Mouse (Mus musculus): Measurements from ENCODE around the gene Dpep3. TPM values are rescaled to one million over a fixed set of nuclear protein-coding genes. Genes with fewer than 3 reads are reported as not detected.

The Dpep3 gene
- polyA plus RNA-seq, 1 experiment = 0.05 TPM

DNA sequence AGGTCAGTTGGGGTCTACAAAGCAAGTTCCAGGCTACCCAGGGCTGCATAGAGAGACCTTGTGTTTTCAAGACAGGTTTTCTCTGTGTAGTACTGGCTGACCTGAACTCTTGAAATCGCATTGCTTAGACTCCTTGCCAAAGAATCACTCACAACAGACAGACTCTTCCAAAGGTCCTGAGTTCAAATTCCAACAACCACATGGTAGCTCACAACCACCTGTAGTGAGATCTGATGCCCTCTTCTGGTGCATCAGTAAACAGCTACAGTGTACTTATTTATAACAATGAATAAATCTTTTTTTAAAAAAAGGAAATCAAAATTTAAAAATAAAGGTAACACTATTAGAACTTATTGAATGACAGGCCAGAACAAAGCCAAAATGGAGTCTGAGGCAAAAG is 1.9 kb upstream of the Dpep3 start:
- H3K36me3 ChIP-seq (ENCODE audit: control insufficient read depth, insufficient read depth, low read length) = no peaks in the 10 kb centered on the region
- no peak for DNase-seq
- no peak overlapping the region for H3K4me3 ChIP-seq (ENCODE audit: insufficient read depth, low read depth, low read length)
- H3K27me3 ChIP-seq (replicated peaks; ENCODE audit: control insufficient read depth, insufficient read depth, low read length) = no peaks in the 10 kb centered on the region
- no peak overlapping the region for H3K27ac ChIP-seq (ENCODE audit: insufficient read depth, low read depth, low read length)
- H3K4me1 ChIP-seq (ENCODE audit: control insufficient read depth, insufficient read depth, low read length) = no peaks in the 10 kb centered on the region
- WGBS = 74% methylated on average over 1 of the region's 1 CpGs
- no peak for TF ChIP-seq POLR2A (IDR thresholded peaks at IDR 0.05; ENCODE audit: low read depth, low read length)
- no peak; the same call in 1 of the 2 replicates for TF ChIP-seq CTCF (conservative IDR thresholded peaks at IDR 0.05; ENCODE audit: insufficient read depth, insufficient read length, low read depth, low read length)

DNA sequence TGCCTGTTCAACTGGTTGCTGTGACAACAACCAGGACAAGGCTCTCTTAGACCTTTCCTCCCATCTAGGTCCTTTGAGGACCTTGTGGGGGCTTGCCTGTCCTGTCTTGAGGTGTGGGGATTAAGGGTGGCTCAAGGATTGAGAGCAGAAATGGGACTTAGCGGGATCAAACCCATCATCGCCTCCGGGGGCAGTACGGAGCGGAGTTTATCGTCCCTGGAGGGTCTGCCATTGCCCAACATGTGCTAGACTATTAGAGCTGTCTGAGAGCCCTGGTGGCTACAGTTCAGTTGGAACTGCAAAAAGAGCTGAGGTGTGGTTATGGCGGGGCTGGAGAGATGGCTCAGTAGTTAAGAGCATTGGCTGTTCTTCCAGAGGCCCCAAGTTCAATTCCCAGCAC is 3.9 kb downstream of the Dpep3 start:
- TF ChIP-seq CTCF (conservative IDR thresholded peaks at IDR 0.05; ENCODE audit: insufficient read depth, insufficient read length, low read depth, low read length) (no peak), POLR2A (IDR thresholded peaks at IDR 0.05; ENCODE audit: low read depth, low read length) (no peak)
- 75% methylated on average over 7 of the region's 7 CpGs for WGBS

DNA sequence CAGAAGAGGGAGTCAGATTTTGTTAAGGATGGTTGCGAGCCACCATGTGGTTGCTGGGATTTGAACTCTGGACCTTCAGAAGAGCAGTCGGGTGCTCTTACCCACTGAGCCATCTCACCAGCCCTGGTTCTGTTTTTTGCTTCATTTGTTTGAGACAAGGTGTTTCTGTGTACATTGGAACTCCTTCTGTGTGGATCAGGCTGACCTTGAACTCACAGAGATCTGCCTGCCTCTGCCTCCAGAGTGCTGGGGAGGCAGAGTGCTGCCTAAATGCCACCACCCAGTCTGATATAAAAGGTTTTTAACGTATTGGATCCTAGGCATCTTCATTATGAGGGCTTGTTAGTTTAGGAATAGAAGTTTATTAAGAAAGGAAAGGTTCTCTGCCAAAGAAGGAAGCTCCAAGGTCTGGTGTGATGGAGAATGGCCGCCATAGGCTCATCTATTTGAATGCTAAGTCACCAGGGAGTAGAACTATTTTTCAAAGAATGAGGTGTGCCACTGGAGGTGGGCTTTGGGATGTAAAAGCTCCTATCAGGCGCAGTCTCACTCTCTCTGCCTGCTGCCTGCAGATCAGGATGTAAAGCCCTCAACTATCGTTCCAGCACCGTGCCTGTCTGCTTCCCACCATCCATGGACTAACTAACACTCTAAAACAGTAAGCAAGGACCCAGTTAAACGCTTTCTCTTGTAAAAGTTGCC is 8.1 kb downstream of the Dpep3 start:
- no peaks in the 10 kb centered on the region for H3K4me1 ChIP-seq (ENCODE audit: control insufficient read depth, insufficient read depth, low read length)
- H3K4me3 ChIP-seq (ENCODE audit: insufficient read depth, low read depth, low read length) = no peak overlapping the region
- H3K27me3 ChIP-seq (replicated peaks; ENCODE audit: control insufficient read depth, insufficient read depth, low read length) = no peaks in the 10 kb centered on the region
- no peak for TF ChIP-seq CTCF (conservative IDR thresholded peaks at IDR 0.05; ENCODE audit: insufficient read depth, insufficient read length, low read depth, low read length)
- no peak for TF ChIP-seq POLR2A (IDR thresholded peaks at IDR 0.05; ENCODE audit: low read depth, low read length)
- H3K36me3 ChIP-seq (ENCODE audit: control insufficient read depth, insufficient read depth, low read length) = no peaks in the 10 kb centered on the region
- no peak for DNase-seq
- H3K27ac ChIP-seq (ENCODE audit: insufficient read depth, low read depth, low read length) = no peak overlapping the region
- WGBS = 79% methylated on average over 8 of the region's 8 CpGs

More for the DNA sequence above, 3.9 kb downstream of the Dpep3 start:
- Histone ChIP-seq H3K27me3 (replicated peaks; ENCODE audit: control insufficient read depth, insufficient read depth, low read length) (no peaks in the 10 kb centered on the region), H3K36me3 (ENCODE audit: control insufficient read depth, insufficient read depth, low read length) (no peaks in the 10 kb centered on the region), H3K4me1 (ENCODE audit: control insufficient read depth, insufficient read depth, low read length) (no peaks in the 10 kb centered on the region), H3K4me3 (ENCODE audit: insufficient read depth, low read depth, low read length) (no peak overlapping the region), H3K27ac (ENCODE audit: insufficient read depth, low read depth, low read length) (no peak overlapping the region)
- no peak for DNase-seq

DNA sequence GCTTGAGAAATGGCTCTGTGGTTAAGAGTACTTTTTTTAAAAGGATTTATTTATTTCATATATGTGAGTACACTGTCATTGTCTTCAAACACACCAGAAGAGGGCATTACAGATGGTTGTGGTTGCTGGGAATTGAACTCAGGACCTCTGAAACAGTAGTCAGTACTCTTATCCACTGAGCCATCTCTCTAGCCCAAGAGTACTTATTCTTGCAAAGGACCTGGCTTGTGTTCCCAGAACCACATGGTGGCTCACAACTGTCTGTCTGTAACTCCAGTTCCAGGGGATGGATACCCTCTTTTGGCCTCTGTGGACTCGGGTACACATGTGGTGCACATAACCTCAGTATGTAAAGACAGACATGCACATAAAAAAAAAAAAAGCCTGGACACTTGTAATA is 9.9 kb downstream of the Dpep3 start:
- WGBS = 92% methylated on average over 1 of the region's 1 CpGs
- no peak for TF ChIP-seq CTCF (conservative IDR thresholded peaks at IDR 0.05; ENCODE audit: insufficient read depth, insufficient read length, low read depth, low read length)
- no peak for TF ChIP-seq POLR2A (IDR thresholded peaks at IDR 0.05; ENCODE audit: low read depth, low read length)
- no peak overlapping the region for H3K27ac ChIP-seq (ENCODE audit: insufficient read depth, low read depth, low read length)

DNA sequence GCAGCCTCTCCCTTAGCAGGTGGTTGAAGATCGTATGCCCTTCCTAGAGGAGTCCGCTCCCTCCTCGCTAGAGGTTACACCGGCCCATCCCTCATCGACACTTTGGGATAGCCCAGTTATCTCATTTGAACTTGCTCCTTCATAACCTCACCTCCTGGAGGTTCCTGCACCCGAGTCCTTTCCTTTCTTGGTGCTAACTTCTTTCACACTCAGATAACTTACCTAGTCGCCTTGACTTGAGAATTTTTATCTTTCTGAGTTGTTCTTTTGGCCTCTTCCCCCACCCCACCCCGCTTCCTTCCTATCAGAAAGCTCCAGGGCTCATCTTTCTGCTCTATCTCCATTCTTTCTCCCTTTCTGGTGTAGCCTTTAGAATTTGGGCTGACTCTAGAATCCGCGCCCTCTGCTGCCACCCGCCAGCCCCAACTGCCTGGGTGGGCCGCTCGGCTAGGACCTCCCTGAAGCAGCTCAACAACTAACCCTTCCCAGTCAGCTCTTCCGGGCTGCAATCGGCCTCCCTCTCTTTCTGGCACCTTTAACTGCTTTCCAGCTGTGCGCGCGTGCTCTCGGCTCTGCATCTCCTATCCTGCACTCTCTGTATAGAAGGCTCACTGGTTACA is 12.4 kb downstream of the Dpep3 start:
- Histone ChIP-seq H3K4me1 (ENCODE audit: control insufficient read depth, insufficient read depth, low read length) (peaks cover 10% of the 10 kb centered on the region; the same call in 1 of the 2 replicates), H3K27ac (ENCODE audit: insufficient read depth, low read depth, low read length) (no peak overlapping the region), H3K27me3 (replicated peaks; ENCODE audit: control insufficient read depth, insufficient read depth, low read length) (no peaks in the 10 kb centered on the region), H3K4me3 (ENCODE audit: insufficient read depth, low read depth, low read length) (peak overlapping the region; percentile 80; the same call in 1 of the 2 replicates), H3K36me3 (ENCODE audit: control insufficient read depth, insufficient read depth, low read length) (no peaks in the 10 kb centered on the region)
- no peak for TF ChIP-seq CTCF (conservative IDR thresholded peaks at IDR 0.05; ENCODE audit: insufficient read depth, insufficient read length, low read depth, low read length)
- no peak for TF ChIP-seq POLR2A (IDR thresholded peaks at IDR 0.05; ENCODE audit: low read depth, low read length)
- WGBS = 27% methylated on average over 19 of the region's 19 CpGs
- DNase-seq = no peak

More for the DNA sequence above, 9.9 kb downstream of the Dpep3 start:
- DNase-seq = no peak
- Histone ChIP-seq H3K4me1 (ENCODE audit: control insufficient read depth, insufficient read depth, low read length) (0 out of 2 replicates have a peak, but pooled peaks cover 6% of the 10 kb centered on the region), H3K4me3 (ENCODE audit: insufficient read depth, low read depth, low read length) (no peak overlapping the region), H3K36me3 (ENCODE audit: control insufficient read depth, insufficient read depth, low read length) (no peaks in the 10 kb centered on the region), H3K27me3 (replicated peaks; ENCODE audit: control insufficient read depth, insufficient read depth, low read length) (no peaks in the 10 kb centered on the region)

DNA sequence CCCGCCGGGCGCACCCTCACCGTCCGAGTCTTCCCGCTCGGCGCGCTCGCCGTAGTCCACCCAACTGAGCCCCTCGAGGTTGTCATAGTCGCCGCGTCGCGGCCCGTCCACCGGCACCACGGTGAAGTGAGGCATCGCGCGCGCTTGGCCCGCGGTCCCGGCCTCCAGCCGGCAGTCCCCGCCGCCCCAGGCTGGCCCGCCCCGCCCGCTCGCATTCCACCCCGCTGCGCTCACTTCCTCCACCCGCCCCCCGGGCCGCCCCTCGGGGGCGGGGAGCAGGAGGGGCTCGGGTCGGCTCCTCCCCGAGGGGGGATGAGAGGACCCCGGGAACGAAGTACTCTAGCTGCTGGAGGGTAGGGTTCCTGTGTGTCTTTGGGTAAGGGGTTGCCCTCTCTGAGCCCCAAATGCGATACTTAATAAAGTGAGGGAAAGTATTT is 13.3 kb downstream of the Dpep3 start, which contains the start of gene Slc12a4:
Gene Slc12a4 (minus strand): TSS at position 193 of the 437 bp plus-strand sequence.
- Histone ChIP-seq H3K27ac (ENCODE audit: insufficient read depth, low read depth, low read length) (peak within 1 kb of the TSS; percentile 84), H3K4me3 (ENCODE audit: insufficient read depth, low read depth, low read length) (peak within 1 kb of the TSS; percentile 80), H3K4me1 (ENCODE audit: control insufficient read depth, insufficient read depth, low read length) (peaks cover 10% of the 10 kb centered on the region; the same call in 1 of the 2 replicates), H3K36me3 (ENCODE audit: control insufficient read depth, insufficient read depth, low read length) (no peaks in the 10 kb centered on the region), H3K27me3 (replicated peaks; ENCODE audit: control insufficient read depth, insufficient read depth, low read length) (no peaks in the 10 kb centered on the region)
- TF ChIP-seq CTCF (conservative IDR thresholded peaks at IDR 0.05; ENCODE audit: insufficient read depth, insufficient read length, low read depth, low read length) (no peak), POLR2A (IDR thresholded peaks at IDR 0.05; ENCODE audit: low read depth, low read length) (peak; percentile 48)
- DNase-seq = peak; percentile 83
- WGBS = under 1% methylated on average over 47 of the region's 47 CpGs
